Mouse (Mus musculus): Measurements from ENCODE around the gene Rpia. TPM values are rescaled to one million over a fixed set of nuclear protein-coding genes. Genes with fewer than 3 reads are reported as not detected.

Rpia gene
- polyA plus RNA-seq, 2 experiments, result 4.7 to 36.7 TPM

DNA sequence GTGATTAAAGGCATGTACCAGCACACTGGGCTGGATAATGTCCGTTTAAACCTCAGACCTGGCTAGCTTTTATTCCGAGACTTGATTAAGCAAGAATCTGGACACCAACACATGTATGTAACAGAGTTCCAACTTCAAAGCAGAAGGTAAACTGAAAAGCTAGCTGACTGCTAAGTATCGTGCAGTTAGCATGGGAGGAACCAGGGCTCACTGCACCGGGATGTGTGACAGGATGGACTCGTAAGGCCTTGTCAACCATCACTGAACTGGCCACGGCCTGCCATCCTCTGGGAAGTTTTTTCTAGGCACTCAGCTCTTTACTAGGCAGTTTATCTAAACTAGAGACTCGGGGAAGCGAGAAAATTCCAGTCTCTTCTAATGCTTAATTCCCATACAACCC lies 27.0 kb downstream of the Rpia start:
- Histone ChIP-seq H3K9me3 (ENCODE audit: control insufficient read depth, low read length) (no peaks in the 10 kb centered on the region), H3K27ac (no peak overlapping the region), H3K27me3 (ENCODE audit: control insufficient read depth, insufficient read depth, low read length) (no peaks in the 10 kb centered on the region), H3K4me2 (ENCODE audit: low read depth) (no peak overlapping the region), H3K36me3 (replicated peaks; ENCODE audit: control insufficient read depth, insufficient read depth, low read depth) (peaks cover 42% of the 10 kb centered on the region), H3K9ac (replicated peaks) (no peak overlapping the region), H3K4me3 (ENCODE audit: insufficient read depth in 1 of 2, low read depth in 2 of 2, low read length in 2 of 2) (no peak overlapping the region), H3K4me1 (replicated peaks; ENCODE audit: control insufficient read depth in 2 of 2, insufficient read depth in 2 of 2, low read length in 1 of 2) (no peaks in the 10 kb centered on the region)
- DNase-seq (ENCODE audit: low read depth in 3 of 3, low spot score in 3 of 3) (no peak), ATAC-seq (ENCODE audit: insufficient read depth) (no peak)
- WGBS (ENCODE audit: insufficient replicate concordance), result 84% methylated on average over 8 of the region's 8 CpGs
- TF ChIP-seq CTCF (IDR thresholded peaks at IDR 0.05; ENCODE audit: low read depth) (no peak), EP300 (IDR thresholded peaks at IDR 0.05; ENCODE audit: low read depth) (no peak)

DNA sequence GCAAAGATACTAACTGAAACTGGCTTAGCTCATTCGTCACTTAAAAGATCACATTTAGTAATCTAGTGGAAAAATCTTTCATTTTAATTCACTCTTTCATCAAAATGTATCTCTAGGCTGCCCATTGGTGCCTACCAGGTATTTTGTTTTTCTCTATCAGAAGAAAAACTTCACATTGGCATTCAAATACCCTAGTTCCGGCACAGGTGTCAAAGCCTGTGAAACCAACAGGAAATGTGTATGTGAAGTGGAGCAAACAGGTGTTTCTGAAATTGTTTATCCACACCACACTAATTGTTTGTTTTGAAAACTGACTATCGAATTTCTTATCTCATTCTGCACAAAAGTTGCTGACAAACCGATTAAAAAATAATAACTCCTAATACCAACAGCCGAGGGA lies 27.5 kb downstream of the Rpia start:
- TF ChIP-seq EP300 (IDR thresholded peaks at IDR 0.05; ENCODE audit: low read depth) (no peak), CTCF (IDR thresholded peaks at IDR 0.05; ENCODE audit: low read depth) (no peak)
- H3K27me3 ChIP-seq (ENCODE audit: control insufficient read depth, insufficient read depth, low read length), result no peaks in the 10 kb centered on the region
- no peak overlapping the region for H3K27ac ChIP-seq
- ATAC-seq (ENCODE audit: insufficient read depth) (no peak), DNase-seq (ENCODE audit: low read depth in 3 of 3, low spot score in 3 of 3) (no peak)
- WGBS (ENCODE audit: insufficient replicate concordance), result 75% methylated on average over 5 of the region's 5 CpGs
- H3K9ac ChIP-seq (replicated peaks), result no peak overlapping the region
- no peaks in the 10 kb centered on the region for H3K4me1 ChIP-seq (replicated peaks; ENCODE audit: control insufficient read depth in 2 of 2, insufficient read depth in 2 of 2, low read length in 1 of 2)
- H3K4me3 ChIP-seq (ENCODE audit: insufficient read depth in 1 of 2, low read depth in 2 of 2, low read length in 2 of 2), result no peak overlapping the region
- H3K9me3 ChIP-seq (ENCODE audit: control insufficient read depth, low read length), result no peaks in the 10 kb centered on the region
- H3K4me2 ChIP-seq (ENCODE audit: low read depth), result no peak overlapping the region
- peaks cover 37% of the 10 kb centered on the region for H3K36me3 ChIP-seq (replicated peaks; ENCODE audit: control insufficient read depth, insufficient read depth, low read depth)

DNA sequence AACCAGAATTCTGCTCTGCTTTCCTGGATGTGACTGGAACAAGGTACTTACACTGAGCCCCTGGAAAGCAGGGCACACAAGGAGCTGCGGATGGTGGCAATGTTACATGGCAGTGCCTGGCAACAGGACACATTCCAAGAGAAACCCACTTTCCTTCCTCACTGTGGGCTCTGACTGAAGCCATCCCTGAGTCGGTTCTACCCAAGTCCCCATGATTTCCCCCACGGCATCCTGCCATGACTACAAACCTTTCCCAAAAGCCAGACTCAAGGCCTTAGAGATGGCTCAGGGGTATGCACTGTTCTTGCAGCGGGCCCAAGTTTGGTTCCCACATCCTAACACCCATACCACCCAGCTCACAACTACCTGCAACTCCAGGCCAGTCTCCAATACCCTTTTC lies 28.2 kb downstream of the Rpia start:
- no peak overlapping the region for H3K9ac ChIP-seq (replicated peaks)
- H3K36me3 ChIP-seq (replicated peaks; ENCODE audit: control insufficient read depth, insufficient read depth, low read depth), result peaks cover 33% of the 10 kb centered on the region
- ATAC-seq (ENCODE audit: insufficient read depth), result no peak
- no peak overlapping the region for H3K27ac ChIP-seq
- H3K4me1 ChIP-seq (replicated peaks; ENCODE audit: control insufficient read depth in 2 of 2, insufficient read depth in 2 of 2, low read length in 1 of 2), result no peaks in the 10 kb centered on the region
- 84% methylated on average over 4 of the region's 4 CpGs for WGBS (ENCODE audit: insufficient replicate concordance)
- H3K4me3 ChIP-seq (ENCODE audit: insufficient read depth in 1 of 2, low read depth in 2 of 2, low read length in 2 of 2), result no peak overlapping the region
- H3K27me3 ChIP-seq (ENCODE audit: control insufficient read depth, insufficient read depth, low read length), result no peaks in the 10 kb centered on the region
- TF ChIP-seq CTCF (IDR thresholded peaks at IDR 0.05; ENCODE audit: low read depth), result no peak
- TF ChIP-seq EP300 (IDR thresholded peaks at IDR 0.05; ENCODE audit: low read depth), result no peak
- no peak for DNase-seq (ENCODE audit: low read depth in 3 of 3, low spot score in 3 of 3)
- no peak overlapping the region for H3K4me2 ChIP-seq (ENCODE audit: low read depth)
- no peaks in the 10 kb centered on the region for H3K9me3 ChIP-seq (ENCODE audit: control insufficient read depth, low read length)

DNA sequence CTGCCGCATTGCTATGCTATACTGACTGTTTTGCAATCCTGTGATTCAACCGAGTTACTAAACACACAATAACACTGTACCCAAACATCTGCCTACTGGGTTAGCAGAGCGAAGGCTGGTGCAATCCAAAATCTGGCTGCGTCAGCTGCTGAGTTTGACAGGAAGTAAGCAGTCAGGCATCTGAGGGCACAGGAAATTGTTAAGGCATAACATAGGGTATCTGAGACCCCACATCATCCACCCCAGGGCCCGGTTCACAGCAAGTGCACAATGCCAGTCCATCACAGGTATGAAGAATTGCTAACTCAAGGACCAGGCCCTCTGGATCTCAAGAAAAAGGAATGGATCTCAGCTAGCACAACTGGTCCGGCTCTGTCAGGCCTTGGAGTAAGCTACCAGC lies 29.4 kb downstream of the Rpia start:
- no peaks in the 10 kb centered on the region for H3K27me3 ChIP-seq (ENCODE audit: control insufficient read depth, insufficient read depth, low read length)
- TF ChIP-seq CTCF (IDR thresholded peaks at IDR 0.05; ENCODE audit: low read depth) (no peak), EP300 (IDR thresholded peaks at IDR 0.05; ENCODE audit: low read depth) (no peak)
- no peak overlapping the region for H3K4me2 ChIP-seq (ENCODE audit: low read depth)
- no peak overlapping the region for H3K9ac ChIP-seq (replicated peaks)
- peaks cover 23% of the 10 kb centered on the region for H3K36me3 ChIP-seq (replicated peaks; ENCODE audit: control insufficient read depth, insufficient read depth, low read depth)
- H3K27ac ChIP-seq, result no peak overlapping the region
- H3K4me1 ChIP-seq (replicated peaks; ENCODE audit: control insufficient read depth in 2 of 2, insufficient read depth in 2 of 2, low read length in 1 of 2), result no peaks in the 10 kb centered on the region
- ATAC-seq (ENCODE audit: insufficient read depth) (no peak), DNase-seq (ENCODE audit: low read depth in 3 of 3, low spot score in 3 of 3) (no peak)
- H3K9me3 ChIP-seq (ENCODE audit: control insufficient read depth, low read length), result no peaks in the 10 kb centered on the region
- H3K4me3 ChIP-seq (ENCODE audit: insufficient read depth in 1 of 2, low read depth in 2 of 2, low read length in 2 of 2), result no peak overlapping the region
- WGBS (ENCODE audit: insufficient replicate concordance), result 57% methylated on average over 6 of the region's 6 CpGs

DNA sequence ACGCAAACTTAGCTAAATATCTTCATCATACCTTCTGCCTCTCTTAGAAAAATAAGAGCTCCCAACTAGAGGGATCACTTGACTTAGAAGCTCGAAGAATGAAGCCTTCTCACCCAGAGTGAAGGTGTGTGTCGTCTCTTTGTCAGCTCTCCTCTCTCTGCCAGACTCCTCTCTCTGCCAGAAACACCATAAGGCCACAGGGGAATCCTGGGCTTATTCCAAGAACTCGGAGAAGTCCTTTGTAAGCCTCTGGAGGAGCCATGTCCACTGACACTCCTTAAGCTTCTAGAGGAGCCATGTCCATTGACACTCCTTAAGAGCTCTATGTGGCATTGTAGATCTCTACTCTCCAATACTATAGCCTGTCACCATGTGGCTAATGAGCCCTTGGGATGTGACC lies 31.1 kb downstream of the Rpia start:
- no peak for DNase-seq (ENCODE audit: low read depth in 3 of 3, low spot score in 3 of 3)
- Histone ChIP-seq H3K9ac (replicated peaks) (no peak overlapping the region), H3K4me1 (replicated peaks; ENCODE audit: control insufficient read depth in 2 of 2, insufficient read depth in 2 of 2, low read length in 1 of 2) (no peaks in the 10 kb centered on the region), H3K4me2 (ENCODE audit: low read depth) (no peak overlapping the region), H3K27me3 (ENCODE audit: control insufficient read depth, insufficient read depth, low read length) (no peaks in the 10 kb centered on the region), H3K27ac (no peak overlapping the region), H3K9me3 (ENCODE audit: control insufficient read depth, low read length) (no peaks in the 10 kb centered on the region), H3K36me3 (replicated peaks; ENCODE audit: control insufficient read depth, insufficient read depth, low read depth) (peaks cover 9% of the 10 kb centered on the region; the same call in 1 of the 2 replicates), H3K4me3 (ENCODE audit: insufficient read depth in 1 of 2, low read depth in 2 of 2, low read length in 2 of 2) (no peak overlapping the region)
- no peak for ATAC-seq (ENCODE audit: insufficient read depth)
- WGBS (ENCODE audit: insufficient replicate concordance), result 63% methylated on average over 4 of the region's 4 CpGs
- TF ChIP-seq EP300 (IDR thresholded peaks at IDR 0.05; ENCODE audit: low read depth) (no peak), CTCF (IDR thresholded peaks at IDR 0.05; ENCODE audit: low read depth) (no peak)

Data from liver, embryonic 14.5 days (tissue).